Mouse (Mus musculus) forebrain, embryonic 13.5 days (tissue): Measurements from ENCODE around the gene Iffo2. TPM values are rescaled to one million over a fixed set of nuclear protein-coding genes. Genes with fewer than 3 reads are reported as not detected.
A peak's percentile ranks its signal among the peaks of the same experiment; 100 is the strongest.

ENCODE experiments used
- ATAC-seq: fragments of 200-750 bp; cut with Nextera tagmentation; 2 replicates; pipeline ENCODE4 v1.8.0; 2017
- H3K27ac ChIP-seq: fragments of 300-500 bp; sonication (generic); 2 replicates; pipeline ENCODE4 v1.5.1; 2015; ENCODE audit warnings: inconsistent platforms, mild to moderate bottlenecking, moderate library complexity
- H3K27me3 ChIP-seq: fragments of 300-500 bp; sonication (generic); 2 replicates; pipeline ENCODE4 v1.6.1; 2015; ENCODE audit warnings: mild to moderate bottlenecking, inconsistent platforms
- H3K36me3 ChIP-seq: fragments of 300-500 bp; sonication (generic); 2 replicates; pipeline ENCODE4 v1.6.1; 2015; ENCODE audit warnings: mild to moderate bottlenecking, inconsistent platforms; ENCODE audit not compliant: poor library complexity, severe bottlenecking
- H3K4me1 ChIP-seq: fragments of 300-500 bp; sonication (generic); 2 replicates; pipeline ENCODE4 v1.6.1; 2015; ENCODE audit warnings: inconsistent platforms
- H3K4me2 ChIP-seq: fragments of 300-500 bp; sonication (generic); 2 replicates; pipeline ENCODE4 v1.6.1; 2015; ENCODE audit warnings: inconsistent platforms, mild to moderate bottlenecking, moderate library complexity
- H3K4me3 ChIP-seq: fragments of 300-500 bp; sonication (generic); 2 replicates; pipeline ENCODE4 v1.5.1; 2015; ENCODE audit warnings: mild to moderate bottlenecking, inconsistent platforms
- H3K9ac ChIP-seq: fragments of 300-500 bp; sonication (generic); 2 replicates; pipeline ENCODE4 v1.6.1; 2015; ENCODE audit warnings: mild to moderate bottlenecking, inconsistent platforms
- H3K9me3 ChIP-seq: fragments of 300-500 bp; sonication (generic); replicated peaks from 2 replicates; pipeline ENCODE4 v1.6.1; 2016; ENCODE audit warnings: inconsistent platforms
- WGBS: fragments of 180-500 bp; shearing (Covaris S2); methylation state at CpG from one replicate; pipeline ENCODE4 v1.1.7; 2015; 5-methylcytosine and 5-hydroxymethylcytosine counted together
- microRNA-seq: library from miRNA; unstranded; fragments of <30 nt; microRNA quantifications from one replicate; pipeline ENCODE4, GENCODE M21; 2016
- polyA plus RNA-seq: library from polyadenylated mRNA; unstranded; fragments of >200 nt; fragmentation: Nextera tagmentation; extraction: Ambion mirVana; gene quantifications from 2 replicates; pipeline ENCODE4 v1.2.1, GENCODE M21; 2015

The Iffo2 gene
- polyA plus RNA-seq, 1 experiment from 2014 or later: 3.6 TPM

GRCm38 (mm10) chr4:139667632-139668031, 137.3 kb downstream of the Iffo2 start:
- Histone ChIP-seq H3K36me3 (no peaks in the 10 kb centered on the region), H3K4me2 (no peak overlapping the region), H3K27ac (no peak overlapping the region), H3K27me3 (0 out of 2 replicates have a peak, but pooled peaks cover 5% of the 10 kb centered on the region), H3K9me3 (no peaks in the 10 kb centered on the region), H3K4me1 (peaks cover 10% of the 10 kb centered on the region), H3K4me3 (no peak overlapping the region), H3K9ac (no peak overlapping the region)
- peak; percentile 33; the same call in 1 of the 2 replicates for ATAC-seq
- WGBS: 18% methylated on average over 6 of the region's 6 CpGs

DNA sequence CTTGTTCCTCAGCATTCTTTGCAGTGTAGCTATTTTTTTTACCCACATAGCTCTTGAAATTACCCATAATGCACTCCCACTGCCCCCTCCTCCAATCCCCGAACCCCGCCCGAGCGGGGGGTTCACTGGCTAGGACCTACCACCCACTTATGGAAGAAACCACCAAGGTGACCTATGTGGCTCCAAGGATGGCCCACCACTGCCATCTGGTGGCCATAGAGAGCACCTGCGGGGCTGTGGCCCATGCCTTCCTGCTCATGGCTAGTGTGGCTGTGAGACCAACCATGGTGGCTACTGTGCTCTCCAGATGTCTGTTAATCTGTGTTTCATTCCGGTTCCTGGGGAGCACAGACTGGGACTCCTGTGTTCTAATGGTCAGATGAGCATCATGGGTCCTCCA, 139.5 kb downstream of the Iffo2 start:
- H3K4me3 ChIP-seq: no peak overlapping the region
- ATAC-seq: no peak
- no peaks in the 10 kb centered on the region for H3K9me3 ChIP-seq
- H3K4me1 ChIP-seq: peaks cover 10% of the 10 kb centered on the region
- H3K27me3 ChIP-seq: no peaks in the 10 kb centered on the region
- H3K4me2 ChIP-seq: no peak overlapping the region
- no peak overlapping the region for H3K27ac ChIP-seq
- WGBS: 30% methylated on average over 6 of the region's 6 CpGs
- H3K9ac ChIP-seq: no peak overlapping the region
- H3K36me3 ChIP-seq: no peaks in the 10 kb centered on the region

Small RNAs within 50 kb of the gene (microRNA-seq; reads per million reads assigned to microRNA genes)
- gene Gm25571 (not detected), gene Mir7020 (not detected)

Other genes with a start within 250 kb of the Iffo2 start
- gene Pqlc2, start 219.8 kb upstream of the Iffo2 start, polyA plus RNA-seq: 10.1 and 12.6 TPM in 2 replicates
- 66.2 and 71.6 TPM in 2 replicates for gene Akr7a5, start 219.8 kb upstream of the Iffo2 start, polyA plus RNA-seq
- gene Mrto4, start 178.0 kb upstream of the Iffo2 start, polyA plus RNA-seq: 119 and 134 TPM in 2 replicates
- 29.3 and 31.5 TPM in 2 replicates for gene Emc1, start 178.0 kb upstream of the Iffo2 start, polyA plus RNA-seq
- 69.9 and 71.2 TPM in 2 replicates for gene Ubr4, start 177.9 kb upstream of the Iffo2 start, polyA plus RNA-seq
- gene Gm21969, start 72.6 kb downstream of the Iffo2 start, polyA plus RNA-seq: not detected in 2 replicates
- 20.9 and 21.1 TPM in 2 replicates for gene Aldh4a1, start 92.3 kb downstream of the Iffo2 start, polyA plus RNA-seq
- not detected in 2 replicates for gene Tas1r2, start 123.0 kb downstream of the Iffo2 start, polyA plus RNA-seq